11 mouse cellular contexts compared by ENCODE assay signal in genomic region chr5:139286142-139286941, GRCm38 (mm10). TPM values are rescaled to one million over a fixed set of nuclear protein-coding genes. Genes with fewer than 3 reads are reported as not detected.
DNase-seq lines count a peak whose midpoint lies in the region; ATAC-seq and TF ChIP-seq lines count a peak whose summit lies in the region.
"Had no signal": no experiment of that assay in that cellular context is flagged by ENCODE, and none has a peak within 500 bp of the region (broad histone marks: within the 10 kb centered on the region; RNA-seq: fewer than 3 reads in every experiment).

No protein-coding gene starts in this region.

- ATAC-seq in lung, embryonic 14.5 days (ENCODE audit: insufficient read depth), result peak; percentile 22; the same call in 1 of the 2 replicates
- ATAC-seq in liver, embryonic 15.5 days (ENCODE audit: insufficient read depth), result peak; percentile 13; the same call in 1 of the 2 replicates
- ATAC-seq in stomach, embryonic 15.5 days (ENCODE audit: insufficient read depth, low FRiP score, low read depth), result no peak
- no peak for ATAC-seq in forebrain, embryonic 13.5 days

- 39% methylated on average over 14 of the region's 14 CpGs for WGBS in cerebellum, adult 2 months
- 36% methylated on average over 14 of the region's 14 CpGs for WGBS in lung, embryonic 14.5 days
- 48% methylated on average over 14 of the region's 14 CpGs for WGBS in lung, adult 2 months
- WGBS in liver, embryonic 15.5 days (ENCODE audit: insufficient replicate concordance), result 50% methylated on average over 14 of the region's 14 CpGs
- 40% methylated on average over 14 of the region's 14 CpGs for WGBS in stomach, embryonic 15.5 days
- WGBS in forebrain, embryonic 13.5 days, result 76% methylated on average over 14 of the region's 14 CpGs

- no peaks in the 10 kb centered on the region for H3K9me3 ChIP-seq in lung, embryonic 14.5 days (ENCODE audit: low read depth, low read length)
- no peaks in the 10 kb centered on the region for H3K9me3 ChIP-seq in liver, embryonic 15.5 days (replicated peaks)
- H3K9me3 ChIP-seq in stomach, embryonic 15.5 days, result no peaks in the 10 kb centered on the region
- H3K9me3 ChIP-seq in forebrain, embryonic 13.5 days (replicated peaks), result no peaks in the 10 kb centered on the region
- H3K9me3 ChIP-seq: limb, embryonic 12.5 days had no signal

- TF ChIP-seq POLR2A in cerebellum, adult 2 months (IDR thresholded peaks at IDR 0.05; ENCODE audit: borderline replicate concordance, insufficient read depth, low read length), result no peak
- TF ChIP-seq POLR2A in lung, adult 2 months (IDR thresholded peaks at IDR 0.05; ENCODE audit: borderline replicate concordance, extremely low read depth, low read depth, low read length), result no peak

- no peaks in the 10 kb centered on the region for H3K36me3 ChIP-seq in lung, embryonic 14.5 days (ENCODE audit: insufficient read depth)
- no peaks in the 10 kb centered on the region for H3K36me3 ChIP-seq in liver, embryonic 15.5 days (replicated peaks)
- H3K36me3 ChIP-seq in stomach, embryonic 15.5 days, result no peaks in the 10 kb centered on the region
- no peaks in the 10 kb centered on the region for H3K36me3 ChIP-seq in forebrain, embryonic 13.5 days (ENCODE audit: poor library complexity, severe bottlenecking)
- H3K36me3 ChIP-seq: limb, embryonic 12.5 days had no signal

- H3K27me3 ChIP-seq in cerebellum, adult 2 months (ENCODE audit: control insufficient read depth, insufficient read depth, low read length), result no peaks in the 10 kb centered on the region
- no peaks in the 10 kb centered on the region for H3K27me3 ChIP-seq in lung, embryonic 14.5 days (ENCODE audit: insufficient read depth, low read length)
- no peaks in the 10 kb centered on the region for H3K27me3 ChIP-seq in liver, embryonic 15.5 days
- H3K27me3 ChIP-seq in stomach, embryonic 15.5 days (replicated peaks), result no peaks in the 10 kb centered on the region; the same call in 1 of the 2 replicates
- H3K27me3 ChIP-seq in forebrain, embryonic 13.5 days, result no peaks in the 10 kb centered on the region
- H3K27me3 ChIP-seq: limb, embryonic 12.5 days had no signal

- H3K27ac ChIP-seq in cerebellum, adult 2 months (ENCODE audit: insufficient read depth, low read length), result peak overlapping the region; percentile 36; the same call in 1 of the 2 replicates
- H3K27ac ChIP-seq in lung, embryonic 14.5 days (ENCODE audit: low read depth), result peak overlapping the region; percentile 67; the same call in 1 of the 2 replicates
- H3K27ac ChIP-seq in liver, embryonic 15.5 days (replicated peaks), result peak overlapping the region; percentile 72
- H3K27ac ChIP-seq in stomach, embryonic 15.5 days, result peak overlapping the region; percentile 68; the same call in 1 of the 2 replicates
- no peak overlapping the region for H3K27ac ChIP-seq in forebrain, embryonic 13.5 days
- H3K27ac ChIP-seq: limb, embryonic 12.5 days had no signal

- TF ChIP-seq CTCF in cerebellum, adult 2 months (IDR thresholded peaks at IDR 0.05; ENCODE audit: borderline replicate concordance, insufficient read depth, low read depth, low read length), result no peak
- TF ChIP-seq CTCF in lung, embryonic 14.5 days (IDR thresholded peaks at IDR 0.05; ENCODE audit: low read depth), result no peak
- no peak for TF ChIP-seq CTCF in lung, adult 2 months (IDR thresholded peaks at IDR 0.05; ENCODE audit: insufficient read depth, low read length)

- H3K4me1 ChIP-seq in cerebellum, adult 2 months (ENCODE audit: control insufficient read depth, insufficient read depth, low read length), result peaks cover 10% of the 10 kb centered on the region
- H3K4me1 ChIP-seq in lung, embryonic 14.5 days (ENCODE audit: insufficient read depth), result peaks cover 3% of the 10 kb centered on the region; the same call in 1 of the 2 replicates
- no peaks in the 10 kb centered on the region; the same call in 1 of the 2 replicates for H3K4me1 ChIP-seq in lung, adult 2 months (ENCODE audit: control insufficient read depth, insufficient read depth, low read length)
- H3K4me1 ChIP-seq in liver, embryonic 15.5 days (replicated peaks), result peaks cover 49% of the 10 kb centered on the region
- H3K4me1 ChIP-seq in stomach, embryonic 15.5 days, result peaks cover 23% of the 10 kb centered on the region
- no peaks in the 10 kb centered on the region for H3K4me1 ChIP-seq in forebrain, embryonic 13.5 days

- DNase-seq in cerebellum, adult 2 months, result peak in 1 of 2 experiments; percentile 17
- DNase-seq in cerebellum, adult 9-11 months, result no peak
- peak; percentile 61 for DNase-seq in lung, embryonic 14.5 days
- DNase-seq in lung, adult 2 months, result no peak
- DNase-seq in spleen, adult 18-20 months, result no peak
- DNase-seq: cerebellum, adult 8-10 months; kidney, adult 2 months had no signal

- H3K9ac ChIP-seq in lung, embryonic 14.5 days, result no peak overlapping the region
- no peak overlapping the region for H3K9ac ChIP-seq in liver, embryonic 15.5 days
- H3K9ac ChIP-seq in stomach, embryonic 15.5 days, result no peak overlapping the region
- H3K9ac ChIP-seq in forebrain, embryonic 13.5 days, result no peak overlapping the region
- H3K9ac ChIP-seq: limb, embryonic 12.5 days had no signal

- no peak overlapping the region for H3K4me2 ChIP-seq in lung, embryonic 14.5 days
- H3K4me2 ChIP-seq in liver, embryonic 15.5 days, result peak overlapping the region; percentile 23
- H3K4me2 ChIP-seq in stomach, embryonic 15.5 days, result no peak overlapping the region
- no peak overlapping the region for H3K4me2 ChIP-seq in forebrain, embryonic 13.5 days
- H3K4me2 ChIP-seq: limb, embryonic 12.5 days had no signal

- H3K4me3 ChIP-seq in cerebellum, adult 2 months (replicated peaks; ENCODE audit: insufficient read depth, low read depth, low read length), result no peak overlapping the region
- no peak overlapping the region for H3K4me3 ChIP-seq in lung, embryonic 14.5 days (ENCODE audit: low read depth, low read length)
- H3K4me3 ChIP-seq in lung, adult 2 months (replicated peaks; ENCODE audit: extremely low read depth, low read depth, low read length), result no peak overlapping the region
- H3K4me3 ChIP-seq in liver, embryonic 15.5 days (replicated peaks), result no peak overlapping the region
- H3K4me3 ChIP-seq in stomach, embryonic 15.5 days (replicated peaks), result no peak overlapping the region
- no peak overlapping the region for H3K4me3 ChIP-seq in forebrain, embryonic 13.5 days
- H3K4me3 ChIP-seq: limb, embryonic 12.5 days had no signal

RNA-seq across cellular contexts. Expression of gene Get4, which starts 34.2 kb away (rescaled TPM):
- 106 and 114 TPM in 2 replicates for polyA plus RNA-seq in cerebellum, adult 2 months (2012; rRNA removed)
- 183 and 185 TPM in 2 replicates for polyA plus RNA-seq in lung, embryonic 14.5 days (2014; fragmentation: Nextera tagmentation; extraction: Ambion mirVana)
- polyA plus RNA-seq in lung, adult 2 months (2012; rRNA removed), result 105 and 162 TPM in 2 replicates
- 107 and 109 TPM in 2 replicates for polyA plus RNA-seq in liver, embryonic 15.5 days (2015; fragmentation: Nextera tagmentation; extraction: Ambion mirVana)
- polyA plus RNA-seq in stomach, embryonic 15.5 days (2015; fragmentation: Nextera tagmentation; extraction: Ambion mirVana), result 142 and 144 TPM in 2 replicates
- polyA plus RNA-seq in forebrain, embryonic 13.5 days (2015; fragmentation: Nextera tagmentation; extraction: Ambion mirVana), result 122 and 137 TPM in 2 replicates

RNA-seq across cellular contexts. Expression of gene Adap1, which starts 39.1 kb away (rescaled TPM):
- polyA plus RNA-seq in cerebellum, adult 2 months (2012; rRNA removed), result 156 and 163 TPM in 2 replicates
- polyA plus RNA-seq in lung, embryonic 14.5 days (2014; fragmentation: Nextera tagmentation; extraction: Ambion mirVana), result 3.6 and 4.0 TPM in 2 replicates
- 12.1 and 13.8 TPM in 2 replicates for polyA plus RNA-seq in lung, adult 2 months (2012; rRNA removed)
- 4.3 and 5.2 TPM in 2 replicates for polyA plus RNA-seq in liver, embryonic 15.5 days (2015; fragmentation: Nextera tagmentation; extraction: Ambion mirVana)
- polyA plus RNA-seq in stomach, embryonic 15.5 days (2015; fragmentation: Nextera tagmentation; extraction: Ambion mirVana), result 12.3 and 13.0 TPM in 2 replicates
- 3.8 and 7.0 TPM in 2 replicates for polyA plus RNA-seq in forebrain, embryonic 13.5 days (2015; fragmentation: Nextera tagmentation; extraction: Ambion mirVana)

Comparison
In these comparisons a context has a peak if more than half of its experiments do, and no peak if none do; other contexts are left out.
1. ATAC-seq: peak in lung, embryonic 14.5 days (single experiment) and liver, embryonic 15.5 days (single experiment); none in stomach, embryonic 15.5 days (single experiment) and forebrain, embryonic 13.5 days (single experiment).
2. RNA of gene Adap1, which starts 39.1 kb away (polyA plus RNA-seq): 156 to 163 TPM in cerebellum, adult 2 months; 12.1 to 13.8 TPM in lung, adult 2 months, 12.3 to 13.0 TPM in stomach, embryonic 15.5 days, 4.3 to 5.2 TPM in liver, embryonic 15.5 days, 3.8 to 7.0 TPM in forebrain, embryonic 13.5 days and 3.6 to 4.0 TPM in lung, embryonic 14.5 days; every median in the first group is over 10 times any median in the second.